Mouse (Mus musculus): ENCODE results near the gene Chek2.

DNA sequence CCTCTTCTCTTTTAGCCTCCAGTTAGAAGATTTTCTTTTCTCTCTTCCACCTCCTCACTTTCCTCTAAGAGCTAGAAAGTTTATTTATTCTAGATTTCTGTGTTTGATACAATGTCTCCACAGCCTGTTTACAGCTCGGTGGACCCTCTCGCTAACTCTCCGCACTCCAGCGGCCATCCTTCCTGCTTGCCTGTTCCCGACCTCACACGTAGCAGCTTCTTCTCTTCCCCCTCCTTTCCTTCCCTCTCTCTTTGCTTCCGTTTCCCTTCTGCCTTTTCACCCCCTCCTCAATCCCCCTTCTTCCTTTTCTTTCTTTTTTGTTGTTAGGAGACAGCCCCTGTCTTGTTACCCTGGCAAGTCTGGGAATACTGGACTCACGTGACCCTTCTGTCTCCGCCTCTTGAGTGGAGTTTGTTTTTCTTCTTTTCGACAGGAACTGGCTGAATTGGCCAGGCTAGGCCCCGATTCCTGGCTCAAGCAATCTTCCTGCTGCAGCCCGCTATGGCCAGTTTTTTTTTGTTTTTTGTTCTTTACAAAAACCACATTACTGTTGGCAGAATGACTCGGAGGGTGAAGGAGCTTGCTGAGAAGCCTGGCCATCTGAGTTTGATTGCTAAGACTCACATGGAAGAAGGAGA is 19.4 kb downstream of the Chek2 start:
- no peak for TF ChIP-seq CTCF (IDR thresholded peaks at IDR 0.05; ENCODE audit: low read depth)
- TF ChIP-seq EP300 (IDR thresholded peaks at IDR 0.05; ENCODE audit: low read depth) = no peak

All from liver, embryonic 14.5 days (tissue).